Mouse (Mus musculus) adrenal gland (tissue): Measurements from ENCODE around the gene Abcc3.

Experiments used
- intact Hi-C: fragments of 180-260 bp; cut with DNase I; formaldehyde crosslinking; loops from one replicate; pipeline ENCODE4 v1.15.1; 2025

Gene Abcc3

DNA sequence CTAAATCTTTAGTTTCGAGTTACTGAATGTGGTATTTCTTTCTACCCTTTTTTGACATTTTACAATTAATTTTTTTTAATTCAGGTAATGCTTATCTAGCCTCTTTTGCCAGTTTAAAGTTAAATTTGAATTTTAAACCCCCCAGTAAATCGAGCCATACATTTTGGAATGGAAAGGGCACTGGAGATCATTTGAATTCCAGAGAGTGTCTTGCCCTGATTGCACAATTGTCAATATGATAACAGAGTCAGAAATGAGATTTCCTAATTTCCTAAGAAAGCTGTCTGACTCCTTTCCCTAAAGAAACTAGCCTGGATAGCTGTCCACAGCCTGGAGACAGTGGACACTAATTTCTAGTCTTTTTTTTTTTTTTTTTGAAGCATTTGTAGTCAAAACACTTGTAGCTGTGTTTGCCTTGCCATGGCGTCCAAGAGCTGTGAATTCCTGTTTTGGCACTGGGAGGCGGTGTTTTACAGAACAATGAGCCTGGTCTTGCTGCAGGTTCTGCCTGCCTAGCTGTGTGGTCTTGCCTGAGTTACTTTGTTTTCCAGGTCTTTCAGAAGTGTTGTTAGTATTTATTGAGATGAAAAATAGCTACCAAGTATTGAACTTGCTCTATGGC lies 63.4 kb downstream of the Abcc3 start:
- intact Hi-C loops: no loop called here

DNA sequence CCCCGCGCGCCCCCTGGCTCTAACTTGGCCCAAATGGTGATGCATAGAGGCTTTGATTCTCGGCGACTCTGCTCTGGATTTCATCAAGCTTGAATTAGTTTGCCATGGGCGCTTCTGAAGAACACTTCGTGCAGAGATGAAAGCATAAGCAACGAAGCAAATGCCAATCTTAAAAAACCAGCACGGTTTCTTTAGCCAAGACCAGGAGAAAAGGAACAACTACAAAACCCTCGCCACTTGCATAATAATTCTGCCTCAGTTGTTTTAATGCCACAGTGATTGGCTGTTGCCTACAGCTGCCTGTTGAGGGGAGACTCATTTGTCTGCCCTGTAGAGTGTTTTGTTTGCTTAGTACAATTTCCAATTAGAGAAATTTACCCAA lies 64.2 kb downstream of the Abcc3 start:
- intact Hi-C loops: no loop called here

DNA sequence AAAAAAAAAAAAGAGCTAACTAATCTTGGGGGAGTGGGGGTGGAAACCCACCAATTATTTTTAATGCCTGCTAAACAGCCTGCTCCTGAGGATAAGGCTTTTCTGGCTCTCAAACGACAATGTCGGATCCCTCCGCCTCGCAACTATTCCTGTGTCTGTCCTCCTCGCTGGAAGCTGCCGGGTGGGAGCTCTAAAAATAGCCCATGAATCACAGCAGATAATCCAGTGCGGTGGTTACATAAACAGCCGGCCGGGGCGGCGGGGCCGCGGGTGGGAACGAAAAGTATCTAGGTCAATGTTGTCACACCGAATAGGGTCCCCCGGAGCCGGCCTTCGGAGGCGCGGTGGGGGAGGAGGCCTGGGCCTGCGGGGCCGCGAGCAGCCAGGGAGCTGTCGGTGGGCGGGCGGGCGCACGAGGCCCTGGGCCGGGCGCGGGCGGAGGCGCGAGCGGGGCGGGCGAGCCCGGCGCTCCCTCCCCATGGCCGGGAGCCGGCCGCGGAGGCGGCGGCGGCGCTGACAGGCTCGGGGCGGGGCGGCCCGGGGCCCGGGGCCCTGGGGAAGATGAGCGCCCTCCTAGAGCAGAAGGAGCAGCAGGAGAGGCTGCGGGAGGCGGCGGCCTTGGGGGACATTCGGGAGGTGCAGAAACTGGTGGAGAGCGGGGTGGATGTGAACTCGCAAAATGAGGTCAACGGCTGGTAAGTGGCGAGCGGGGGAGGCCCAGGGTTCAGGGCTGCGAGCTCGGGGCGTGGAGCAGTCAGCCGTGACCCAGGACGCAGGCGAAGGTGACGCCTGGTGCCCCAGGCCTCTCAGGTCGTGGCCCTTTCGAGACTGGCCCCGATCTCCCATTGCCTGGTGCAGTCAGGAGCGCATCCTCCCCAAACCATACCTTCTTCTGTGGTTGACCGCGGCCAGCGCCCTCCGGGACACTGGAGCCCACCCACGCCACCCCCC lies 64.8 kb downstream of the Abcc3 start, which contains the start of gene Ankrd40:
Gene Ankrd40, plus strand, starts transcription at position 309 of the 951 bp plus-strand sequence.
- intact Hi-C loops: no loop called here

DNA sequence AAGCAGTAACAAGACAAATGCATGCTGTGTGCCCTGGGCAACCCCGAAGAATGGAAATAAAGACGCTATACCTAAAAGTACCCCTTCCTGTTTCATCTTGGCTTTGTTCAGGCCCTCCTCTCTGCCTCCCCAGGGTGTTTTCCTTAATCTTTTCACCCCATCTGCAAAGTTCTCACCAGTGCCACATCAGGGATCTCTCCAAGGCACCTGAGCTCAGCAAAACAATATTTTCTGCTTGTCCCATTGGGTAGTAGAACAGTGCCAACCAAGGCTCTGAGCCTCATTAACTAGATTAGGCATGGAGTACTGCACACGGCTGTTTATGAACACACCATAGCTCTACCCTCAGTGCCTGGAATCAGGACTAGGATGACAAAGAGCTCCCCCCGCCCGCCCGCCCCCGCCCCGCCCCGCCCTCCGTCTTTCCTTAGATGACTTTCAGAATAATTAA lies 65.8 kb downstream of the Abcc3 start:
- intact Hi-C loops: no loop called here

DNA sequence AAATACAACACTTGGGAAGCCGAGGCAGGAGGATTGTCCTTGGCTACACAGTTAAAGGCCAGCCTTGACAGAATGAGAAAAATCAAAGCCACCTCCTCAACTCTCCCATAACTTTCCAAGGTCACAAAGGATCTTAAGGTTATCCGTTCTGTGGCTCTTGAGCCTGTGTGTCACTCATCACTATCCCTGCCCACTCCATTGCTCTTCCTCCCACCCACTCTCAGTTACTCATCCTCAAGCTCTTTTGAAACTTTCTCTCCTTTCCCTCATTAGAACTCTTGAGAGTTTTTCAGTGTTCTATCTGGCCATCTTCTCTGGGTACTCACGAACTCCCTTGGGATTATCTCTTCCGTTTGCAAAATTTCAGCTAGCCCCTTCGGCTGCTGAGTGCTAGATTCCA lies 68.2 kb downstream of the Abcc3 start:
- intact Hi-C loops: no loop called here

DNA sequence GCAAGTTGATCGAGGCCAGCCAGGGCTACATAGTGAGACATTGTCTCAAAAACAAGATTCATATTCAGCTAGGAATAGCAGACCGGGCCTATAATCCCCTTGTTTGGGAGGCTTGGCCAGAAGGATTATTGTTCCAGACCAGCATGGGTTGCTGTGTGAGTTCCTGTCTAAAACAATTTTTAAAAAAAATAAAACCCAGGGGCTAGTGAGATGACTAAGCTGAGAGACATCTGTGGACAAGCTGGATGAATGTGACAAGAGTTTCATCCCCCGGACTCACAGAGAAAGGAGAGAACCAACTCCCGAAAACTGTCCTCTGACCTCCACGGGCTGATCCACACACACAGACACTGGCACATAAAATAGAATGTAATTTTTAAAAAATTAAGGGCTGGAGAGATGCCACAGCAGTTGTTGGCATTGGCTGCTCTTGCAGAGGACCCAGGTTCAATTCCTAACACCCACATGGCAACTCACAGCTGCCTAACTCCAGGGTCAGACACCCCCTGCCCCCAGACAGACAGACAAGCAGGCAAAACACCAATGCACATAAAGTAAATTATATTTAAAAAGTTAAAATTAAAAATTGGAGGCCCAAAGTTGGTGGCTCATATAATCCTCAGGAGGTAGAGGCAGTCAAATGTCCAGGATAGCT lies 69.4 kb downstream of the Abcc3 start:
- intact Hi-C loops: no loop called here

DNA sequence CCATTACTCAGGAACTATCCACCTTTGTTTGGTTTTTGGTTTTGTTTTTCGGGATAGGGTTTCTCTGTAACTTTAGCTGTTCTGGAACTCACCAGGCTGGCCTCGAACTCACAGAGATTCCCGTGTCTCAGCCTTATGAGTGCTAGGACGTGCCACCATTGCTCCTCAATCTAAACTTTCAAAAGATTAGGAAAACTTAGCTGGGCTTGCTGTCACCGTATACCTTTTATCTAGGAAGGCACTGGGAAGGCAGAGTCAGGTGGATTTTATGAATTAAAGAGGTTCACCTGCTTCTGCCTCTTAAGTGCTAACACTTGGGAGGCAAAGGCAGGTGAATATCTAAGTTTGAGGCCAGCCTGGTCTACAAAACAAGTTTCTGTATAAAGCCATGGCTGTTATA lies 70.2 kb downstream of the Abcc3 start:
- intact Hi-C loops: no loop called here

DNA sequence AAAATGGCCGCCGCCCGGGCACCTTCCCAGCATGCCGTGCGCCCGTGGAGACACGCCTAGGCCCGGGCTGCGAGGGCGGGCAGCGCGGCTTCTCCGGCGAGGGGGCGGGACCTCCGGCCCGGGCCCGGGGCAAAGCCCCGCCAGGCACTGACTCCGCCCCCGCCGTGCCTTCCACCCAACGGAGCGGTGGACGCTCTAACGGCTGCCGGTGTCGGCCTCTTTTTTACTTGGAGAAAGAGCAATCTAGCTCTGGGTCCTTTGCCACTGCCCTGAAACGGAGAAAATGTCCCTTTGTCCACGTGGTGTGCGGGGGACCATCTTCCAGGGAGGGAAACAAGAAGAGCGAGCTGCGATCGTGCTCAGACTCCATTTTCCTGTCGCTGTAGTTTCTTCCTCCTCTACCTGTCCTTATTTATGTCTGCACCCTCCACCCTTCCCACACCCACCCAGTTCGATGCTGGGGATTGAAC lies 70.8 kb downstream of the Abcc3 start, which contains the start of gene Luc7l3:
Gene Luc7l3, minus strand, starts transcription at position 58 of the 470 bp plus-strand sequence.
- intact Hi-C loops: no loop called here

DNA sequence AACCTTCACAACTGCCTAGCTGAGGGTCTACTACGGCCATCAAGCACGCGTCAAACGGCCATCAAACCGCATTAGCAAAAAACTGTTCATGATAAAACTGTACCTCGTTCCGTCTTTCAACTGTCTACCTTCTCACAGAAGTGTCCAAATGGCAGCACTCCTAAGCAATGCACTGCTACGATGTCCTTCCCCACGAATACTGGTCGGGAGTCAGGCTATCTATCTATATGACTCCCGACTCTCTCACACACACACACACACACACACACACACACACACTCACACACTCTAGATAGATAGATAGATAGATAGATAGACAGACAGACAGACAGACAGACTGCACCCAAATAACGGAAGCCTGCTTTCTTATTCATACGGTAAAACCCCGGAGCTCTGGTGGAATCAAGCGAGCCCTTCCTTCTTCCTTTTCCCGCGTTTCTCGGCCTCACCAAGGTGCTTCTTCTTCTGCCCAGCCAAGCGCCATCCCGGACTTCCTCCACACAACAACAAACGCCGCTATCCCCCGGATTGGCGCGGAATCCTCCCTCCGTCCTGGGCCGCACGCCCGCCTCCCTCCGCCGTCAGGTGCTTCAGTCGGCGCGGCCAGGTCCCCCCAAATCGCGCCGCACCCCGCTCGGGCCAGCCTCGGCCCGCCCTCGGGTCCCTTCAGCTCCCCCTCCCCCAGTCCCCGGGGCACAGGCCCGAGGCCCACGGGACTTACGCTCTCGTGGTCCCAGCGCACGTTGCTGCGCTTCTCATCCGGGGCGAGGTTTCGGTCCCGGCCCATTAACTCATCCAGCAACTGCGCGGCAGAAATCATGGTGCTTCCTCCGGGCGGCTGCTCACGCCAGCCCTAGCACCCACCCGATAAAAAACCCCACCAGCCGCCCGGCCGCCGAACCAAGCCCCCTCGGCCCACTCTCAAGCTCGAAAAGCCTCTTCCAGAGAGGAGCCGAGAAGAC lies 71.5 kb downstream of the Abcc3 start:
- intact Hi-C loops: no loop called here

DNA sequence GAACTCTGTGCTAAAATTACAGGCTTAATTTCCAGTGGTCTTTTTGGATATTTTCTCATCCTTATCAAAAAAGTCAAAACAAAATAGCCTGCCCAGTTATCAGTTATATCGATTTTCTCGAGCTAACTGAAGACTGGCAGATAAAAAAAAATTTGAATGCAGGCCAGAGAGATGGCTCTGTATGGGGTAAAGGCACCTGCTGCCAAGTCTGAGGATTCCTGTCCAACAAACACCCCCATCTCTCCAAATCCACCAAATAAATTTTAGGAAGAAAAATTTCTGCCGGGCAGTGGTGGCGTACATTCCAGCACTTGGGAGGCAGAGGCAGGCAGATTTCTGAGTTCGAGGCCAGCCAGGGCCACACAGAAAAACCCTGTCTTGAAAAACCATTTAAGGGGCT lies 74.7 kb downstream of the Abcc3 start:
- intact Hi-C loops: no loop called here

DNA sequence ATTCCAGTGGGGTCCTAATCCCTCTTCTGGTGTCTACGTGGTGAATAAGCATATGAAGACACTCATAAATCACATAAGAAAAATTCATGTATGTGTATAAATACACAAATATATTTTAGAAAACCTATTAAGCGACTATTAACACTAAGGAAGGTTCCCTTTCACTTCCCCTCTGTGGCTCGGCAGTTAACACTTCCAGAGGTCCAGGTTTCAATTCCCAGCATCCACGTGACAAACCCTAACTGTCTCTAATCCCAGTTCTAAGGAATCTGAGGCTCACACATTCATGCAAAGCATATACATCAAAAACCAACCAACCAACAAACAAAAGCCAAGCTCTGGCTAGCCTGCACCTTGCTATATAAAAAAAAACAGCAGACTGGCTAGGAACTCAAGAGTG lies 75.3 kb downstream of the Abcc3 start:
- intact Hi-C loops: no loop called here

DNA sequence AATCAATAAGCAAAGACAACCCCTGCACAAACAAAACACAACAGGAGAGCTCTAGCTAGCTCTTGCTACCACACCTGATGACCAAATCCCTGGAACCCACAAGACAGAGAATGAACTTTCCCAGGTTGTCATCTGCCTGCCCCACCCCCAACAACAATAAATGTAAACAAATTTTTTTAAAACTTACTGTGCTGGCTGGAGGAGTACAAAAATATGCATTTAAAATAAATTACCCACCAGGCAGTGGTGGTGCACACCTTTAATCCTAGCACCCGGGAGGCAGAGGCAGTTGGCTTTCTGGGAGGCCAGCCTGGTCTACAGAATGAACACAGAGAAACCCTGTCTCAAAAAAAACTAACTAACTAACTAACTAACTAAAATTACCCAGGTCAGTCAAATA lies 75.8 kb downstream of the Abcc3 start:
- intact Hi-C loops: no loop called here

DNA sequence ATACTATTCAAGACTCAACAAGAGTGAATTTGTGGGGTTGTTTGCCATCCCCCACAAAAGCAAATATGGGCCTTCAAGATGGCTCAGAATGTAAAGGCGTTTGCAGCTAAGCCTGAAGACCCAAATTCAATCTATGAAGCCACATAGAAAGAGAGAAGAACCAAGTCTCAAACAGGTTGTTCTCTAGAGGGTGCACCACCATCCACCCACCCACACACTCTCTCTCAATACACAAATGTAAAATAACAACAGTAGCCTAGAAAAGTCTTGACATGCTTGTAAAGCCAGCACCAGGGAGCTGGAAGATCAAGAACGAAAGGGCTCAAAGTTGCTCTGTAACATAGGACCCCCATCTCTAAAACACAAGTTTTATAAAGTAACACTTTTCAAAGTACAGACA lies 76.3 kb downstream of the Abcc3 start:
- intact Hi-C loops: no loop called here

DNA sequence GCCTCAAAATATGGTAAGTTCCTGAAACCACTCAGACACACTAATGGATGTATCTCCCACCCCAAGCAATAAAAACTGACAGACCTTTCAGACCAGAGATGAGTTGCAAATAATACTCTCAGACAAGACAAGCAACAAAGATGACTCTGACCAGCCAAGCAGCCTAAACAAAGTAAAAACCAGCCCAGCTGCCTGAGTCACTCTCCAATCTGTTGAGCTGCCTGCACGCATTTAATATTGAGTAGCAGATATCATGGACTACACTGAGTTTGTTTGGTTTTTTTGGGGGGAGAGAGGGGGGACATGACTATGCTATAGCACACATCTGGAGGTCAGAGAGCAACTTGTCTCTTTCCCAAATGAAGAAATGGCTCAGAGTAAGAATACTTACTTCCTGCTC lies 77.5 kb downstream of the Abcc3 start:
- intact Hi-C loops: no loop called here

DNA sequence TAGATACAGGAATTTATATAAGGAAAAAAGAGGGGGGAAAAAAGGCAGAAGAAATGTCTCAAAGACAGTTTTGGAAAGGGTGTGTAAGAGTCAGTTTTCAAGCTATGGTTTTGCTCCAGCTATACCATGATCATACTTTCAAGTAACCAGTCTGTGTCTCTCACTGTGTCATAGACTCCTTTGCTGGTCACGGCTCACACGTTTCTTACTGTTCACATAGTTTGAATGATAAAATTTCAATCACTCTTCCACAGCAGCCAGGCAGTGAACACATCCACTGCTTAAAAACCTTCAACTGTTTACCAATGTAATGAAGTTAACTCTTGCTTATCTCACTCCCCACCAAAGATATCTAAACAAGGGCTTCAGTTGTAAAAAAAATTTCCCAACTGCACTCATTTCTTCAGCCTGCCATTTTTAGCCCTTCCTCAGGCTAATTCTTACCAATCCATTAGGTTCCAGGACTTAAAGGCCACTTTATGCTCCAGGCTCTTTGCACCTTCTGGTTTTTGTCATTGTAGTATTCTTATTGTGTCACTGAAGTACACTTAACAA lies 78.6 kb downstream of the Abcc3 start:
- intact Hi-C loops: no loop called here

DNA sequence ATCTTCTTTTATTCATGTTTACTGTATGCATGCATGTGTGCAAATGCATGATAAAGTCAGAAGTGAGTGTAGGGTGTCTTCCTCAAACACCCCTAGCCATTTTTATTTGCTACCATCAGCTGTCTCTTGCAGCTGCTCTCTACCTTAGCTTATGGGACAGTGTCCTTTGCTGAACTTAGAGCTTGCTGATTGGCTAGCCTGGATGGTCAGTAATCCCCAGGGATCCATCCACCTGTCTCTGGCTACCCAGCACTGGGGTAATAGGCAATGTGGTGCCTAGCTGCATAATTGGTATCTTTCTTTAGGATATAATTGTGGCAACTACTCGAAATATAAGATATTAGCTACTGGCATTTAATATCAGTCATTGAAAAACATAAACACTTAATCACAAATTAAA lies 80.1 kb downstream of the Abcc3 start:
- intact Hi-C loops: no loop called here

DNA sequence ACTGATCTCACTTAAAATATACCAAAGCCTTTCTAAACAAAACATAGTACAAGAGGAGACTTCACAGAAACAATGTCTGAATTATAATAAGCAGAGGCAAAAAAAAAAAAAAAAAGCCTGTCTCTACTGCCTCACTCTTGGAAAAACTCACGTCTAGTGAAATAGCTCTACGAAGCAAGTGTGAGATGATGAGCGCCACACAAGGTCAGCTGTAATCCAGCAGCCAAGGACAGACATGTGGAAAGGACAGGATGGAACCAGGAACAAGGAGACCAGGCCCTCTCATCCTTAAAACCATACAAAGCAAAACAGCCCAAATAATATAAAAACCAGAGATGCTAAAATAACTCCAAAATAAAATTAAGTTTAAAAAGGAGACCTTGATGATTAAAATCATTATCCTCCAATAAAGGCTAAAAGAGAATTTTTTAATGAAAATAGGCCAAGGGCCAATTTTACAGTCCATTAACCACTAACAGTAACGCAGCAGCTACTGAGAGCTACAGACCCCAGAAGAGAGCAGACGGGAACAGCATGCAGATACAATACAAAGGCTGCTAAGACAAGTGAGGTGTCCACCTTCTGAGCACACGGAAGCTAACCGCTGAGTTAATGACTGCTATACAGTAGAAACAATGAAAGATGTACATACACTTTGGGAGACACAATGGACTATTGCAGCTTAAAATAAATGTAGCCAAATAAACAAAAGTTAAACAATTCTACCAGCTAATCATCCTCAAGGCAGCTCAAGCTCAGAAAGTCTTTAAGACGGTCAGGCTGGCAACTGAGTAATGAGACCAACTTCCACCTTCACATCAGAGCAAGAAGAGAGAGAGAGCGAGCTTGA lies 97.6 kb downstream of the Abcc3 start:
- intact Hi-C loops: no loop called here
